Mouse (Mus musculus): ENCODE measurements at regions not wholly inside any gene's neighbourhood (a gene's known extent, or its start where the extent isn't known, plus 50 kb on each side); places are given as distances from the start of the nearest gene placed in this dataset.

DNA sequence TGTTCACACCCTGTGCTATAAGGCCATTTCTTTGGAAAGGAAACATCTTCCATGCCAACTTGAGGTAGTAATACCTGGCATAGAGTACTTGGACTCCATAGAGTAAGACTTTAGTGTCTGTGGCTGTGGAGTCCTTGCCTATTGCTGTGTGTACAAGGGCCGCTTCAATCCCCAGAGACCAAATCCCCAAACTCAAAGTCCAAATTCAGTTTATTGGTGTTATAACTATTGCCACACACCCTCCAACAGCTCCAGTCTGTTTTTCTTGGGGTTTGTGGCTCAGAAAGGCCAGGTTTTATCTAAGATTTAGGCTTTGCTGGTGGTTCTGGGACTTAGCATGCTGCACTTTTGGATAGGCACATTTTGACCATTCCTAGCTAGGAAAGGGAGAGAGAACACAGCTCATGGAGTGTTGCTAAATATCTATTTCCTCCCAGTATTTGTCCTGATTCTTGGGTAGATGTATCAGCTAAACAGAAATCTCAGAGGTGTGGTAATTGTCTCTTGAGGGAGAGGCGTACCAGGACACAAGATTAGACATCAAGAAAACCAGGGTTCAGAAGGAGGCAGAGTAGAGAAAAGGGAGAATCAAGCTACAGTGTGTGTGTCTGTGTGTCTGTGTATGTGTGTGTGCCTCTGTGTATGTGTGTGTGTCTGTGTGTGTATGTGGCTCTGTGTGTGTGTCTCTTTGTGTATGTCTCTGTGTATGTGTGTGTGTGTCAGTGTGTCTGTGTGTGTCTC lies 65.3 kb upstream of the Parp11 start:
- no peak for DNase-seq (ENCODE audit: low read depth)

DNA sequence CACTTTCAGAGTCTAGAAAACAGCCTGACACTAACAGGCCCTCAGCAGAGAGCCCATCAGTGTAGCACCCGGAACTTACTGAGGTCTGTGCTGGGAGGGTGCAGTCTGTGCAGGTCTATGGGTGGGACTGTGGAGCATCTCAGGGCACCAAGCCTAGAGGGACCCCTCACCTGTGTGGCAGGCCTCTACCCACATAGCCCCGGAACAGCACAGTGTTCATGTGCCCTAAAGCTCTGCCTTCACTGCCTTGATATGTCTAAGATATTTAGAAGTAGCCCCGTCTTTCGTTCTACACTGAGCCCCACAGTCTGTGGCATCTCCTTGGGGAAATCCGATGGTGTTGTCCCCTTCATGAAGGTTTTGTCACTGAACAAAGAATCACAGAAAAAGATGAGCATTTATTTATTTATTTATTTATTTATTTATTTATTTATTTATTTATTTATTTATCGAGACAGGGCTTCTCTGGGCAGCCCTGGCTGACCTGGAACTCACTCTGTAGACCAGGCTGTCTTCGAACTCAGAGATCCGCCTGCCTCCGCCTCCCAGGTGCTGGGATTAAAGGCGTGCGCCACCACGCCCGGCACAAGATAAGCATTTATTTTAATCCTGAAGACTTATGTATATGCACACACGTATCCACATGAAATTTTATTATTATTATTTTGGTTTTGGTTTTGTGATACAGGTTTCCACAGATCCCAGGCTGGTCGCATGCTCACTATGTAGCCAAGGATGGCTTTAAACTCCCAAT lies 55.2 kb upstream of the Parp11 start:
- peak; percentile 41 for DNase-seq (ENCODE audit: low read depth)

DNA sequence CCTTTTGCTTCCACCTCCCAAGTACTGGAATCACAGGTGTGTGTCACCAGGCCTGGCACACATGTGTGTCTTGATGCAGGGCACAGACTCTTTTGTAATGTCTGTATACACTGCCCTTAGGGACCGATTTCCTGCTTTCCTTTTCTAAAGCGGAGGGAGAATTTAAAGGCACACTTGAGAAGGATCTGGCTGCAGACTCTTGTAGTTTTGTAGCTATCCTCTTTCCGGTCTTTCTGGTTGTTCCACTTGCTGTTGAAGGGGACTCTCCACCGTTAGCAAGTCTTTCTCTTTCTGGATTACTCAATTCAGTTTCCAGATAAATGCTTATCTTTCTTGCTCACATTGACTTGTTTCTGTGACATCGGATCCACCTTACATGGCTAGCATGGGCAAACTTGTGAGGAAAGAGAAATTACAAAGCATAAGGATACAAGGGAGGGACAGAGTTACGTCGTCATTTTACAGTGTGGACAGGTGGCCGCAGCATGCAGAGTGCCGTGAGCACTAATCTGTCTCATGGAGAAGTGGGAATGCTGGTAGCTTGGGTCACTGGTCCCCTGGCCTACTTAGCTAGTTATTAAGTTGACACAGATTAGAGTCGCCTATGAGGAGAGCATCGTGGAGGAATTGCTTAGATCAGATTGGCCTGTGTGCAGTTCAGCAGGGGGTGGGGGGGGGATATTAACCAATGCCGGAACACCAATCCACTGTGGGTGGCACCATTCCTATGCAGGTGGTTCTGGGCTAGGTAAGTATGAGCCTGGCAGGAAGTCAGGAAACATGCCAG lies 54.4 kb upstream of the Parp11 start:
- DNase-seq (ENCODE audit: low read depth): peak; percentile 29

DNA sequence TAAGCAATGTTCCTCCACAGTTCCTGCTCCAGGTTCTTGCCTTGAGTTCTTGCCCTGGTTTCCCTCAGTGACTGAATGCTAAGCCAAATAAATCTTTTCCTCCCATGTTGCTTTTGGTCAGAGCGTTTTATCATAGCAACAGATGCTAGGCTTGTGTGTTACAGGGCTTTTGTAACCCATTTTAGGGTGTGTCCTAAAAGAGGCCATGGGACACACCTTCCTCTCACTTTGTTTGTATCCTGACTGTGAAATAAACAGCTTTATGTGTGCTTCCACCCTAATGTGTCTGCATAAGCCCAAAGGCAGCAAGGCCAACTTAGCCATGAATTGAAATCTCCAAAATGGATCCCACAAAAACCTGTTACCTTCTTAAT lies 53.9 kb upstream of the Parp11 start:
- no peak for DNase-seq (ENCODE audit: low read depth)

DNA sequence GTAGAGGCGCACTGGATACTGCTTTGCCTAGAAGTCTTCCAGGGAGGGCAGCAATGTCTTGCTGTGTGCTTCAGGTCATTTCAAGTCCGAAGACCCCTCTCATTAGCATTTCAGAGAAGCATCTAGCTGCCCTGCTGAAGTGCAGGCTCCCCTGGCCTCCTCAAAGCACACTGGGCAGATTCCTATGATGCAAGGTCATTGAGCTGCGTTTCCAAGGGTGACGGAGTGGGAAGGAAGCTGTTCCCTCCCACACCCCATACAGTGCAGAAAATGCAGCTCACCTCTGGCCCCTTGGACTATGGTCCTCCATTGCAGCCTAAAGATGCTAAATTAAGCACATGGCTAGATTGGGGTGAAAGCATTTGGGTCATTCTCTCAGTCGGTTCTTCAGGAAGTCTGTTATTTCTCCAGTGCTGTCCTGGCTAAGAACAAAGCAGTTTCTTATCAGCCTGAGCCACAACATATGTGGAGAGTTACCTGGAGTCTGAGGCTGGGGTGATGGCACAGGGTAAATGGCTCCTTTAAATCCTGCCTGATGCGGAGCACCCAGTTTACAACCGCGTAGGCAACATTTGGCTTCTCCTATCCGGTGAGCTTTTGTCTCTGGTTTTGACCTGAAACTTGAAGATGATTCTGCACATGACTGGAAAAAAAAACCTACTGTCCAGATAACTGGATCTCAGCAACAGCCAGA lies 52.6 kb upstream of the Parp11 start:
- no peak for DNase-seq (ENCODE audit: low read depth)
